Mouse (Mus musculus): ENCODE results near the gene Arap1. TPM values are rescaled to one million over a fixed set of nuclear protein-coding genes. Genes with fewer than 3 reads are reported as not detected.

The Arap1 gene
- polyA plus RNA-seq, 1 experiment = 24.7 TPM

- TF ChIP-seq MYOD1 (IDR thresholded peaks at IDR 0.05; ENCODE audit: control insufficient read depth in 1 of 3, insufficient read length in 2 of 3, low read depth in 2 of 3) (no peak), POLR2AphosphoS2 (IDR thresholded peaks at IDR 0.05; ENCODE audit: insufficient read length, low read depth) (peak; percentile 19)
- no peak overlapping the region for H3K4me3 ChIP-seq
- no peak overlapping the region for H3ac ChIP-seq (ENCODE audit: control insufficient read depth, insufficient read length)
- H3K79me2 ChIP-seq (ENCODE audit: control insufficient read depth, insufficient read depth) = no peaks in the 10 kb centered on the region
- no peaks in the 10 kb centered on the region for H3K36me3 ChIP-seq (ENCODE audit: control insufficient read depth, insufficient read depth)
- no peaks in the 10 kb centered on the region for H3K27me3 ChIP-seq (ENCODE audit: control insufficient read depth, insufficient read depth, insufficient read length)
- H3K4me2 ChIP-seq (ENCODE audit: low read depth) = no peak overlapping the region
Observed at GRCm38 (mm10) chr7:101415512-101416100, 67.7 kb downstream of the Arap1 start.

DNA sequence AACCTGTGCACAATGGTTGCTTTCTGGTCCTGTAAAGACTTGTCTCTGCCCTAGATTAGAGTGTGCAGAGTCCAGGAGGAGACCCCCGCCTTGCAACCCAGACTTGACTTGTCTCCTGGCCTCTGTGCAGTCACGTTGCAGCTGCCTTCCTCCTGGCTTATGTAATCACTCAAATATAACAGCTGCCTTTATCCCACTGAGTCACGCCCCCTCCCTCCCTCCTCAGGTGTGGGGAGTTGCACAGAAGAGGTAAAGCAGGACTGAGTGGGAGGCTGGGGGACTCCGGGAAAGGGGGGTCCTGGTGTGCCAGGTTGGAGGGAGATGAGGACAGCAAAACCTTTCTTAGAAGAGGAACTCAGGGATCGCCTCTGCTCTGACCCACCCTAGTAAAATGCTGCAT, 68.5 kb downstream of the Arap1 start:
- H3K79me2 ChIP-seq (ENCODE audit: control insufficient read depth, insufficient read depth) = no peaks in the 10 kb centered on the region
- no peaks in the 10 kb centered on the region for H3K36me3 ChIP-seq (ENCODE audit: control insufficient read depth, insufficient read depth)
- no peak for TF ChIP-seq E2F4 (IDR thresholded peaks at IDR 0.05; ENCODE audit: insufficient read depth)
- no peak for TF ChIP-seq USF1 (IDR thresholded peaks at IDR 0.05; ENCODE audit: low read depth)
- no peak for TF ChIP-seq POLR2A (IDR thresholded peaks at IDR 0.05; ENCODE audit: insufficient read length, low read depth)
- TF ChIP-seq REST (IDR thresholded peaks at IDR 0.05; ENCODE audit: insufficient read depth, insufficient read length) = no peak
- no peak for TF ChIP-seq MYOG (IDR thresholded peaks at IDR 0.05; ENCODE audit: control insufficient read depth in 1 of 3, insufficient read depth in 1 of 3, insufficient read length in 2 of 3, low read depth in 2 of 3)
- no peak for TF ChIP-seq TCF12 (IDR thresholded peaks at IDR 0.05; ENCODE audit: insufficient read depth, poor library complexity, severe bottlenecking)
- TF ChIP-seq POLR2AphosphoS2 (IDR thresholded peaks at IDR 0.05; ENCODE audit: insufficient read length, low read depth) = no peak
- TF ChIP-seq MAX (IDR thresholded peaks at IDR 0.05; ENCODE audit: low read depth) = no peak
- no peak for TF ChIP-seq SRF (IDR thresholded peaks at IDR 0.05; ENCODE audit: control insufficient read depth, insufficient read length, low read depth)
- TF ChIP-seq MYOD1 (IDR thresholded peaks at IDR 0.05; ENCODE audit: control insufficient read depth in 1 of 3, insufficient read length in 2 of 3, low read depth in 2 of 3) = no peak
- no peak for TF ChIP-seq TCF3 (IDR thresholded peaks at IDR 0.05; ENCODE audit: insufficient read length, low read depth)
- no peak for TF ChIP-seq CEBPB (IDR thresholded peaks at IDR 0.05; ENCODE audit: insufficient read depth, poor library complexity, severe bottlenecking)
- no peak overlapping the region for H3K4me3 ChIP-seq
- no peak overlapping the region for H3K4me2 ChIP-seq (ENCODE audit: low read depth)
- H3ac ChIP-seq (ENCODE audit: control insufficient read depth, insufficient read length) = no peak overlapping the region
- H3K27me3 ChIP-seq (ENCODE audit: control insufficient read depth, insufficient read depth, insufficient read length) = no peaks in the 10 kb centered on the region

- H3ac ChIP-seq (ENCODE audit: control insufficient read depth, insufficient read length) = no peak overlapping the region
- H3K79me2 ChIP-seq (ENCODE audit: control insufficient read depth, insufficient read depth) = no peaks in the 10 kb centered on the region
- TF ChIP-seq TCF3 (IDR thresholded peaks at IDR 0.05; ENCODE audit: insufficient read length, low read depth) (no peak), REST (IDR thresholded peaks at IDR 0.05; ENCODE audit: insufficient read depth, insufficient read length) (peak; percentile 45)
- no peak overlapping the region for H3K4me2 ChIP-seq (ENCODE audit: low read depth)
- no peak overlapping the region for H3K4me3 ChIP-seq
- no peaks in the 10 kb centered on the region for H3K36me3 ChIP-seq (ENCODE audit: control insufficient read depth, insufficient read depth)
- H3K27me3 ChIP-seq (ENCODE audit: control insufficient read depth, insufficient read depth, insufficient read length) = no peaks in the 10 kb centered on the region
Observed at GRCm38 (mm10) chr7:101419013-101419770, 71.3 kb downstream of the Arap1 start.

- no peaks in the 10 kb centered on the region for H3K79me2 ChIP-seq (ENCODE audit: control insufficient read depth, insufficient read depth)
- H3K4me2 ChIP-seq (ENCODE audit: low read depth) = no peak within 1 kb of the TSS
- TF ChIP-seq USF1 (IDR thresholded peaks at IDR 0.05; ENCODE audit: low read depth) = no peak
- no peak for TF ChIP-seq CEBPB (IDR thresholded peaks at IDR 0.05; ENCODE audit: insufficient read depth, poor library complexity, severe bottlenecking)
- no peak for TF ChIP-seq SRF (IDR thresholded peaks at IDR 0.05; ENCODE audit: control insufficient read depth, insufficient read length, low read depth)
- H3K36me3 ChIP-seq (ENCODE audit: control insufficient read depth, insufficient read depth) = no peaks in the 10 kb centered on the region
- no peak within 1 kb of the TSS for H3ac ChIP-seq (ENCODE audit: control insufficient read depth, insufficient read length)
- no peak within 1 kb of the TSS for H3K4me3 ChIP-seq
- H3K27me3 ChIP-seq (ENCODE audit: control insufficient read depth, insufficient read depth, insufficient read length) = peaks cover 4% of the 10 kb centered on the region
Observed at GRCm38 (mm10) chr7:101421529-101421928, 73.7 kb downstream of the Arap1 start, which contains the start of gene Pde2a. Pde2a (plus strand) TSS chr7:101421691.

GRCm38 (mm10) chr7:101422069-101422468, 74.2 kb downstream of the Arap1 start:
- Histone ChIP-seq H3ac (ENCODE audit: control insufficient read depth, insufficient read length) (no peak overlapping the region), H3K4me2 (ENCODE audit: low read depth) (no peak overlapping the region), H3K36me3 (ENCODE audit: control insufficient read depth, insufficient read depth) (no peaks in the 10 kb centered on the region), H3K4me3 (no peak overlapping the region), H3K27me3 (ENCODE audit: control insufficient read depth, insufficient read depth, insufficient read length) (peaks cover 4% of the 10 kb centered on the region), H3K79me2 (ENCODE audit: control insufficient read depth, insufficient read depth) (no peaks in the 10 kb centered on the region)
- no peak for TF ChIP-seq MYOG (IDR thresholded peaks at IDR 0.05; ENCODE audit: control insufficient read depth in 1 of 3, insufficient read depth in 1 of 3, insufficient read length in 2 of 3, low read depth in 2 of 3)
- peak; percentile 67 for TF ChIP-seq REST (IDR thresholded peaks at IDR 0.05; ENCODE audit: insufficient read depth, insufficient read length)

DNA sequence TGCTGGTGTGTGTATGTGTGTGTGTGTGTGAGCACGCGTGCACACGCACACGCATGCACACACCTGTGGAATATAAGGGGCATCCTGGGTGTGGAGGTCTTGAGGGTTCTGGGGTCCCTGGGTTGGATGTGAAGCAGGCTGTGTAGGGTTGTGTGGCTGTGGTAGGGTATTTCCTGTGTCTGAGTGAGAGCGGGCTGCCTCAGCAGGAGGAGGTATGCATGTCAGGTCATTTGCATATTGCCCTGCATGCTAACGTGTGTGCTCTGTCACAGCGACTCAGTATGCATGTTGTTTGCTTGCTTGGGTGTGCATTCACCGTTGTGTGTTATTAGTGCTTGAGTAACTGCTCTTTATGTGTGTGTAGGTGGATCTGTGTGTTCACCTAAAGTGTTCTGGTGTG, 74.8 kb downstream of the Arap1 start:
- no peak overlapping the region for H3ac ChIP-seq (ENCODE audit: control insufficient read depth, insufficient read length)
- no peak overlapping the region for H3K4me3 ChIP-seq
- TF ChIP-seq E2F4 (IDR thresholded peaks at IDR 0.05; ENCODE audit: insufficient read depth) (no peak), TCF3 (IDR thresholded peaks at IDR 0.05; ENCODE audit: insufficient read length, low read depth) (no peak), REST (IDR thresholded peaks at IDR 0.05; ENCODE audit: insufficient read depth, insufficient read length) (no peak), MYOD1 (IDR thresholded peaks at IDR 0.05; ENCODE audit: control insufficient read depth in 1 of 3, insufficient read length in 2 of 3, low read depth in 2 of 3) (no peak), SRF (IDR thresholded peaks at IDR 0.05; ENCODE audit: control insufficient read depth, insufficient read length, low read depth) (no peak), POLR2A (IDR thresholded peaks at IDR 0.05; ENCODE audit: insufficient read length, low read depth) (no peak), TCF12 (IDR thresholded peaks at IDR 0.05; ENCODE audit: insufficient read depth, poor library complexity, severe bottlenecking) (no peak)
- peaks cover 4% of the 10 kb centered on the region for H3K27me3 ChIP-seq (ENCODE audit: control insufficient read depth, insufficient read depth, insufficient read length)
- H3K4me2 ChIP-seq (ENCODE audit: low read depth) = no peak overlapping the region
- H3K79me2 ChIP-seq (ENCODE audit: control insufficient read depth, insufficient read depth) = no peaks in the 10 kb centered on the region
- H3K36me3 ChIP-seq (ENCODE audit: control insufficient read depth, insufficient read depth) = no peaks in the 10 kb centered on the region
